Mouse (Mus musculus) kidney, embryonic 16.5 days (tissue): ENCODE measurements around the gene Fndc3b. TPM values are rescaled to one million over a fixed set of nuclear protein-coding genes. Genes with fewer than 3 reads are reported as not detected.
A peak's percentile ranks its signal among the peaks of the same experiment; 100 is the strongest.

Experiments used
- ATAC-seq: fragments of 200-750 bp; cut with Nextera tagmentation; 2 replicates; pipeline ENCODE4 v1.8.0; 2017; ENCODE audit warnings: moderate TSS enrichment; ENCODE audit not compliant: low FRiP score, low TSS enrichment
- H3K27ac ChIP-seq: fragments of 300-500 bp; sonication (generic); 2 replicates; pipeline ENCODE4 v1.5.1; 2014; ENCODE audit warnings: low read length
- H3K27me3 ChIP-seq: fragments of 300-500 bp; sonication (generic); 2 replicates; pipeline ENCODE4 v1.6.1; 2014; ENCODE audit warnings: low read length, control low read depth, mixed read lengths; ENCODE audit not compliant: insufficient read depth
- H3K36me3 ChIP-seq: fragments of 300-500 bp; sonication (generic); 2 replicates; pipeline ENCODE4 v1.6.1; 2014; ENCODE audit warnings: low read length, control low read depth, mixed read lengths; ENCODE audit not compliant: insufficient read depth
- H3K4me1 ChIP-seq: fragments of 300-500 bp; sonication (generic); 2 replicates; pipeline ENCODE4 v1.6.1; 2014; ENCODE audit warnings: low read length, control low read depth, mixed read lengths; ENCODE audit not compliant: insufficient read depth
- H3K4me2 ChIP-seq: fragments of 300-500 bp; sonication (generic); replicated peaks from 2 replicates; pipeline ENCODE4 v1.6.1; 2014; ENCODE audit warnings: low read depth, low read length
- H3K4me3 ChIP-seq: fragments of 300-500 bp; sonication (generic); 2 replicates; pipeline ENCODE4 v1.5.1; 2014; ENCODE audit warnings: mild to moderate bottlenecking, low read length
- H3K9ac ChIP-seq: fragments of 300-500 bp; sonication (generic); replicated peaks from 2 replicates; pipeline ENCODE4 v1.6.1; 2014; ENCODE audit warnings: low read length
- H3K9me3 ChIP-seq: fragments of 300-500 bp; sonication (generic); 2 replicates; pipeline ENCODE4 v1.6.1; 2016; ENCODE audit warnings: low read length, control low read depth
- WGBS: fragments of 180-500 bp; shearing (Covaris S2); extraction: QIAGEN DNeasy Blood & Tissue Kit; methylation state at CpG from one replicate; pipeline ENCODE4 v1.1.7; 2014; 5-methylcytosine and 5-hydroxymethylcytosine counted together
- polyA plus RNA-seq: library from polyadenylated mRNA; unstranded; fragments of >200 nt; fragmentation: Nextera tagmentation; extraction: Ambion mirVana; gene quantifications from 2 replicates; pipeline ENCODE4 v1.2.1, GENCODE M21; 2015

Fndc3b gene
- polyA plus RNA-seq, 1 experiment from 2014 or later: 30.4 TPM

GRCm38 (mm10) chr3:27590823-27591222, 120.3 kb downstream of the Fndc3b start:
- no peak; the same call in 1 of the 2 replicates for ATAC-seq

DNA sequence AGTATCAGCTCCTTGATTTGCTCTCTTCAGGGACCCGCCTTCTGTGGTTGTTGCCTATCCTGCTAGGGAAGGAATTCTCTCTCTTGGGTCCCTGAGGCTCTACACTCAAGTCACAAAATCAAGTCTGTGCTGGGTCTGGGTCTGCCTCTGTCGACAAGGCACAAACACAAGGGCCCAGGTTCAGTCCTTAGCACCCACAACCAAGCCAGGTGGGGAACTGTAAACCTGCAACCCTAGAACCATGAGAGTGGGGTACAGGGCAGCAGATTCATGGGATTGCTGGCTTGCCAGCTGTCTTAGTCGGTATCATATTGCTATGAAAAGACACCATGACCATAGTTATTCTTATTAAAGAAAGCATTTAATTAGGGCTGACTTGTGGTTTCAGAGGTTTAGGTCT, 121.8 kb downstream of the Fndc3b start:
- H3K4me2 ChIP-seq: no peak overlapping the region
- H3K27ac ChIP-seq: no peak overlapping the region
- no peaks in the 10 kb centered on the region for H3K27me3 ChIP-seq
- H3K9ac ChIP-seq: no peak overlapping the region
- H3K4me3 ChIP-seq: no peak overlapping the region
- H3K9me3 ChIP-seq: no peaks in the 10 kb centered on the region
- H3K36me3 ChIP-seq: no peaks in the 10 kb centered on the region; the same call in 1 of the 2 replicates
- peaks cover 30% of the 10 kb centered on the region for H3K4me1 ChIP-seq
- 88% methylated on average over 3 of the region's 3 CpGs for WGBS
- ATAC-seq: no peak

More at GRCm38 (mm10) chr3:27590823-27591222, 120.3 kb downstream of the Fndc3b start:
- Histone ChIP-seq H3K4me3 (no peak overlapping the region), H3K4me2 (no peak overlapping the region), H3K4me1 (peaks cover 20% of the 10 kb centered on the region), H3K27me3 (no peaks in the 10 kb centered on the region), H3K27ac (peak overlapping the region; percentile 8; the same call in 1 of the 2 replicates), H3K9me3 (no peaks in the 10 kb centered on the region), H3K9ac (no peak overlapping the region), H3K36me3 (no peaks in the 10 kb centered on the region; the same call in 1 of the 2 replicates)
- WGBS: 70% methylated on average over 11 of the region's 11 CpGs

- Histone ChIP-seq H3K9me3 (no peaks in the 10 kb centered on the region), H3K4me2 (no peak overlapping the region), H3K9ac (no peak overlapping the region), H3K27ac (no peak overlapping the region), H3K36me3 (no peaks in the 10 kb centered on the region; the same call in 1 of the 2 replicates), H3K4me3 (no peak overlapping the region), H3K27me3 (no peaks in the 10 kb centered on the region), H3K4me1 (peaks cover 28% of the 10 kb centered on the region)
- WGBS: 95% methylated on average over 11 of the region's 11 CpGs
- no peak for ATAC-seq
Measured at GRCm38 (mm10) chr3:27588604-27589003, 122.5 kb downstream of the Fndc3b start.

- H3K27ac ChIP-seq: peak overlapping the region; percentile 65
- ATAC-seq: 0 out of 2 replicates have a peak, but pooled peaks have one; percentile 58
Measured at GRCm38 (mm10) chr3:27584607-27585605, 126.2 kb downstream of the Fndc3b start.

DNA sequence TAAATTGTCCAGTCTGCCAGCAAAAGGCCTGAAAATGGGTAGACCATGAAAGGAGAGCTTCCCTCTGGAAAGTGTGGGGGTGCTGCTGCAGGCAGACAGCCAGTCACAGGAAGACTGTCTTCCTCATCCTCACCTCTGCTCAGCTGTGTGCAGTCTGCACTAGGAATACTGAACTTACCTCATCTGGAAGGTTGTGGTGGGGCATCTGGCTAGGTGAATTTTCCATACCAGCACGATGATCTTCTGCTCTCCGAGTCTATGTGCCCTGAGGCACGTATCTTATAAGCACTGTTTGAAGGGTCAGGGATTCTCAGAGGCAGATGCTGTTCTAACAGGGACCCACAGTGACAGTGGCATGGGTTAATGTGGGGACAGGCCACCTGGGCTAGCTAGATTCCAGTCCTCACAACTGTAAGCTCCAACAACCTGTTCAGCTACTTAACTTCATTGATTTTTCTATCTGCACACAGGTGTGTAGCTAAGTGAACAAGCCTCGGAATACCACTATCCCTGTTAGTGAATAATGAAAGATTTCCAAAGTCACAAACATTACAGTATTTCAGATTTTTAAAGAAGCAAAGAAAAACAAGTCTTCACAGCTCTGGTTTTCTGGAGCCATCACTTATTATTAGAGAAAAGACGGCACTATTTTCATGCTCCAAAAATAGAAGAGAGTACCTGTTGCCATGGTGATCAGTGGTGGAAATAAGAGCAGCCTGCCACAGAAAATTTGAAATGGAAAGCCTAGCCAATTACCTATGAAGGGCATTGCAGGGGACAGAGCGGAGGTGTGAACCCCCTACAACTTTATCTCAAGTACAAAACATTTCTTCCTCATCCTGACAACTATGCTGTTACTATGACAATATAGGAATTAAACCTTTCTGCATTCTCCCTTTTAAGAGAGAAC, 128.9 kb downstream of the Fndc3b start:
- peak overlapping the region; percentile 28; the same call in 1 of the 2 replicates for H3K27ac ChIP-seq
- H3K4me1 ChIP-seq: peaks cover 45% of the 10 kb centered on the region
- H3K9ac ChIP-seq: no peak overlapping the region
- WGBS: 75% methylated on average over 6 of the region's 6 CpGs
- no peaks in the 10 kb centered on the region for H3K36me3 ChIP-seq
- no peaks in the 10 kb centered on the region for H3K9me3 ChIP-seq
- ATAC-seq: no peak
- H3K4me3 ChIP-seq: no peak overlapping the region
- H3K4me2 ChIP-seq: no peak overlapping the region
- H3K27me3 ChIP-seq: no peaks in the 10 kb centered on the region

More at GRCm38 (mm10) chr3:27584607-27585605, 126.2 kb downstream of the Fndc3b start:
- Histone ChIP-seq H3K9me3 (no peaks in the 10 kb centered on the region), H3K27me3 (no peaks in the 10 kb centered on the region), H3K9ac (no peak overlapping the region), H3K4me1 (peaks cover 37% of the 10 kb centered on the region), H3K36me3 (no peaks in the 10 kb centered on the region; the same call in 1 of the 2 replicates), H3K4me3 (no peak overlapping the region), H3K4me2 (no peak overlapping the region)
- 46% methylated on average over 11 of the region's 11 CpGs for WGBS

DNA sequence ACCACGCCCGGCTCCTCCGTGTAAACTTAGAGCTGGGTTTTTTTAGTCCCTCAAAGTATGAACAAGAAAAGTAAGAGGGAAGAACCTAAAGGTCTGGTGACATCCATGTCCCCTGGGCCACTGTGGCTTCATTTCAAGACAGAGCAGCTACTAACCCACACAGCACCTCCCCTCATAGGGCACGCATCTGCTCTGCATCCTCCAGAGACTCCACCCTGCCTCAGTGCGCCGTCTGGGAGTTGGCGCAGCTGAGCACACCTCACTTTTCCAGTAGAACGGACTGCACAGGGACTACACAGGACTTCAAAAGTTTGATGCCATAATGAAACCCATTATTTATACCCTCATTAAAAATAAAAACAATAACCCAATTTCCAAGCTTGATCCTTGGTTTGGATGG, 130.2 kb downstream of the Fndc3b start:
- Histone ChIP-seq H3K4me1 (peaks cover 43% of the 10 kb centered on the region), H3K27me3 (no peaks in the 10 kb centered on the region), H3K9ac (no peak overlapping the region), H3K36me3 (no peaks in the 10 kb centered on the region), H3K27ac (no peak overlapping the region), H3K4me2 (no peak overlapping the region), H3K4me3 (no peak overlapping the region), H3K9me3 (no peaks in the 10 kb centered on the region)
- ATAC-seq: no peak
- WGBS: 91% methylated on average over 8 of the region's 8 CpGs

GRCm38 (mm10) chr3:27579894-27580613, 131.1 kb downstream of the Fndc3b start:
- 43% methylated on average over 7 of the region's 7 CpGs for WGBS
- H3K4me1 ChIP-seq: peaks cover 39% of the 10 kb centered on the region
- H3K27ac ChIP-seq: no peak overlapping the region; the same call in 1 of the 2 replicates
- H3K4me3 ChIP-seq: no peak overlapping the region
- no peaks in the 10 kb centered on the region for H3K9me3 ChIP-seq
- ATAC-seq: no peak
- H3K4me2 ChIP-seq: no peak overlapping the region
- no peak overlapping the region for H3K9ac ChIP-seq
- no peaks in the 10 kb centered on the region for H3K27me3 ChIP-seq
- H3K36me3 ChIP-seq: no peaks in the 10 kb centered on the region

DNA sequence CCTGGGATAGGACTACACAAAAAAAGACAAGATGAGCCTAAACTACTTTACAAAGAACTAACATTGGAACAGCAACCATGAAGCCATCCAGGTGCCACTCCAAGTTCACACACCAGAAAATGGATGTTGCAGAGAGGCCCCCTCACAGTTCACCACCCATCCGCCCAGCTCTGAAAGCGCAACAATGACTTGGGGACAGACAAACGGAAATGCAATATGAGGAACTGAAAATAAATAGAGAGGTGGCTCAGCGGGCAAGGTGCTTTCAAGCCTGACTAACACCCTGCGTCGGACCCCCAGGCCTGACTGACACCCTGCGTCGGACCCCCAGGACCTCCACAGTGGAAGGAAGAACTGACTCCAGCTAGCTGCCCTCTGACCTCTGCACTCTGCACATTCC, 131.9 kb downstream of the Fndc3b start:
- ATAC-seq: no peak
- no peaks in the 10 kb centered on the region for H3K27me3 ChIP-seq
- H3K9me3 ChIP-seq: no peaks in the 10 kb centered on the region
- no peak overlapping the region for H3K27ac ChIP-seq
- peaks cover 34% of the 10 kb centered on the region for H3K4me1 ChIP-seq
- no peak overlapping the region for H3K4me3 ChIP-seq
- no peak overlapping the region for H3K4me2 ChIP-seq
- WGBS: 41% methylated on average over 8 of the region's 8 CpGs
- H3K9ac ChIP-seq: no peak overlapping the region
- no peaks in the 10 kb centered on the region for H3K36me3 ChIP-seq
